Mouse (Mus musculus): ENCODE measurements around the gene Taar7b. TPM values are rescaled to one million over a fixed set of nuclear protein-coding genes. Genes with fewer than 3 reads are reported as not detected.

Gene Taar7b
- polyA plus RNA-seq, 1 experiment: not detected

GRCm38 (mm10) chr10:23993381-23993780, 6.4 kb upstream of the Taar7b start, which contains the start of gene Taar7a:
TSS of gene Taar7a (minus strand) at chr10:23993481.
- no peaks in the 10 kb centered on the region for H3K36me3 ChIP-seq (ENCODE audit: control insufficient read depth, insufficient read depth, low read length, poor library complexity, severe bottlenecking)
- no peaks in the 10 kb centered on the region for H3K4me1 ChIP-seq (ENCODE audit: control insufficient read depth, insufficient read depth, low read length)
- no peak within 1 kb of the TSS for H3K4me3 ChIP-seq (ENCODE audit: low read depth, low read length)
- no peak for TF ChIP-seq CTCF (IDR thresholded peaks at IDR 0.05; ENCODE audit: low read depth, low read length)
- no peak for TF ChIP-seq EP300 (IDR thresholded peaks at IDR 0.05; ENCODE audit: insufficient read depth, low read depth, low read length)
- TF ChIP-seq POLR2A (IDR thresholded peaks at IDR 0.05; ENCODE audit: insufficient read depth, low read length): no peak
- no peaks in the 10 kb centered on the region for H3K27me3 ChIP-seq (ENCODE audit: control insufficient read depth, insufficient read depth, low read length, poor library complexity, severe bottlenecking)
- H3K9ac ChIP-seq (ENCODE audit: low read depth, poor library complexity, severe bottlenecking): no peak within 1 kb of the TSS
- no peak within 1 kb of the TSS for H3K27ac ChIP-seq (ENCODE audit: insufficient read depth, low read length)
- no peaks in the 10 kb centered on the region; the same call in 1 of the 2 replicates for H3K9me3 ChIP-seq (replicated peaks; ENCODE audit: control insufficient read depth, insufficient read depth, low read length, poor library complexity, severe bottlenecking)

GRCm38 (mm10) chr10:24006442-24006841, 6.7 kb downstream of the Taar7b start:
- H3K4me3 ChIP-seq (ENCODE audit: low read depth, low read length): no peak overlapping the region
- H3K9me3 ChIP-seq (replicated peaks; ENCODE audit: control insufficient read depth, insufficient read depth, low read length, poor library complexity, severe bottlenecking): no peaks in the 10 kb centered on the region
- H3K27me3 ChIP-seq (ENCODE audit: control insufficient read depth, insufficient read depth, low read length, poor library complexity, severe bottlenecking): no peaks in the 10 kb centered on the region
- H3K36me3 ChIP-seq (ENCODE audit: control insufficient read depth, insufficient read depth, low read length, poor library complexity, severe bottlenecking): no peaks in the 10 kb centered on the region
- H3K4me1 ChIP-seq (ENCODE audit: control insufficient read depth, insufficient read depth, low read length): no peaks in the 10 kb centered on the region
- no peak overlapping the region for H3K9ac ChIP-seq (ENCODE audit: low read depth, poor library complexity, severe bottlenecking)
- TF ChIP-seq EP300 (IDR thresholded peaks at IDR 0.05; ENCODE audit: insufficient read depth, low read depth, low read length) (no peak), CTCF (IDR thresholded peaks at IDR 0.05; ENCODE audit: low read depth, low read length) (no peak), POLR2A (IDR thresholded peaks at IDR 0.05; ENCODE audit: insufficient read depth, low read length) (no peak)
- H3K27ac ChIP-seq (ENCODE audit: insufficient read depth, low read length): no peak overlapping the region

GRCm38 (mm10) chr10:24007034-24007433, 7.3 kb downstream of the Taar7b start:
- TF ChIP-seq POLR2A (IDR thresholded peaks at IDR 0.05; ENCODE audit: insufficient read depth, low read length): no peak
- TF ChIP-seq CTCF (IDR thresholded peaks at IDR 0.05; ENCODE audit: low read depth, low read length): no peak
- TF ChIP-seq EP300 (IDR thresholded peaks at IDR 0.05; ENCODE audit: insufficient read depth, low read depth, low read length): no peak
- no peaks in the 10 kb centered on the region for H3K4me1 ChIP-seq (ENCODE audit: control insufficient read depth, insufficient read depth, low read length)
- no peaks in the 10 kb centered on the region for H3K36me3 ChIP-seq (ENCODE audit: control insufficient read depth, insufficient read depth, low read length, poor library complexity, severe bottlenecking)
- no peak overlapping the region for H3K27ac ChIP-seq (ENCODE audit: insufficient read depth, low read length)
- H3K9me3 ChIP-seq (replicated peaks; ENCODE audit: control insufficient read depth, insufficient read depth, low read length, poor library complexity, severe bottlenecking): no peaks in the 10 kb centered on the region
- no peak overlapping the region for H3K4me3 ChIP-seq (ENCODE audit: low read depth, low read length)
- no peak overlapping the region for H3K9ac ChIP-seq (ENCODE audit: low read depth, poor library complexity, severe bottlenecking)
- H3K27me3 ChIP-seq (ENCODE audit: control insufficient read depth, insufficient read depth, low read length, poor library complexity, severe bottlenecking): no peaks in the 10 kb centered on the region

GRCm38 (mm10) chr10:24008143-24008542, 8.4 kb downstream of the Taar7b start:
- H3K4me3 ChIP-seq (ENCODE audit: low read depth, low read length): no peak overlapping the region
- no peaks in the 10 kb centered on the region for H3K9me3 ChIP-seq (replicated peaks; ENCODE audit: control insufficient read depth, insufficient read depth, low read length, poor library complexity, severe bottlenecking)
- TF ChIP-seq EP300 (IDR thresholded peaks at IDR 0.05; ENCODE audit: insufficient read depth, low read depth, low read length): no peak
- TF ChIP-seq POLR2A (IDR thresholded peaks at IDR 0.05; ENCODE audit: insufficient read depth, low read length): no peak
- TF ChIP-seq CTCF (IDR thresholded peaks at IDR 0.05; ENCODE audit: low read depth, low read length): no peak
- H3K9ac ChIP-seq (ENCODE audit: low read depth, poor library complexity, severe bottlenecking): no peak overlapping the region
- no peaks in the 10 kb centered on the region for H3K36me3 ChIP-seq (ENCODE audit: control insufficient read depth, insufficient read depth, low read length, poor library complexity, severe bottlenecking)
- H3K4me1 ChIP-seq (ENCODE audit: control insufficient read depth, insufficient read depth, low read length): no peaks in the 10 kb centered on the region
- no peaks in the 10 kb centered on the region for H3K27me3 ChIP-seq (ENCODE audit: control insufficient read depth, insufficient read depth, low read length, poor library complexity, severe bottlenecking)
- H3K27ac ChIP-seq (ENCODE audit: insufficient read depth, low read length): no peak overlapping the region

- no peak within 1 kb of the TSS for H3K4me3 ChIP-seq (ENCODE audit: low read depth, low read length)
- no peaks in the 10 kb centered on the region for H3K36me3 ChIP-seq (ENCODE audit: control insufficient read depth, insufficient read depth, low read length, poor library complexity, severe bottlenecking)
- no peak within 1 kb of the TSS for H3K9ac ChIP-seq (ENCODE audit: low read depth, poor library complexity, severe bottlenecking)
- H3K27ac ChIP-seq (ENCODE audit: insufficient read depth, low read length): no peak within 1 kb of the TSS
- H3K4me1 ChIP-seq (ENCODE audit: control insufficient read depth, insufficient read depth, low read length): no peaks in the 10 kb centered on the region
- TF ChIP-seq EP300 (IDR thresholded peaks at IDR 0.05; ENCODE audit: insufficient read depth, low read depth, low read length) (no peak), CTCF (IDR thresholded peaks at IDR 0.05; ENCODE audit: low read depth, low read length) (no peak), POLR2A (IDR thresholded peaks at IDR 0.05; ENCODE audit: insufficient read depth, low read length) (no peak)
- H3K27me3 ChIP-seq (ENCODE audit: control insufficient read depth, insufficient read depth, low read length, poor library complexity, severe bottlenecking): no peaks in the 10 kb centered on the region
- peaks cover 15% of the 10 kb centered on the region for H3K9me3 ChIP-seq (replicated peaks; ENCODE audit: control insufficient read depth, insufficient read depth, low read length, poor library complexity, severe bottlenecking)
Measured at GRCm38 (mm10) chr10:24026922-24027321, 27.2 kb downstream of the Taar7b start, which contains the start of gene Taar7d. TSS of gene Taar7d (plus strand) at chr10:24027222.

- TF ChIP-seq POLR2A (IDR thresholded peaks at IDR 0.05; ENCODE audit: insufficient read depth, low read length): no peak
- TF ChIP-seq EP300 (IDR thresholded peaks at IDR 0.05; ENCODE audit: insufficient read depth, low read depth, low read length): no peak
- TF ChIP-seq CTCF (IDR thresholded peaks at IDR 0.05; ENCODE audit: low read depth, low read length): no peak
- Histone ChIP-seq H3K36me3 (ENCODE audit: control insufficient read depth, insufficient read depth, low read length, poor library complexity, severe bottlenecking) (no peaks in the 10 kb centered on the region), H3K27me3 (ENCODE audit: control insufficient read depth, insufficient read depth, low read length, poor library complexity, severe bottlenecking) (no peaks in the 10 kb centered on the region)
Measured at GRCm38 (mm10) chr10:24031347-24031746, 31.6 kb downstream of the Taar7b start.

More at GRCm38 (mm10) chr10:24031347-24031746, 31.6 kb downstream of the Taar7b start:
- H3K4me1 ChIP-seq (ENCODE audit: control insufficient read depth, insufficient read depth, low read length): no peaks in the 10 kb centered on the region
- no peak overlapping the region for H3K9ac ChIP-seq (ENCODE audit: low read depth, poor library complexity, severe bottlenecking)
- H3K9me3 ChIP-seq (replicated peaks; ENCODE audit: control insufficient read depth, insufficient read depth, low read length, poor library complexity, severe bottlenecking): no peaks in the 10 kb centered on the region
- H3K4me3 ChIP-seq (ENCODE audit: low read depth, low read length): no peak overlapping the region
- H3K27ac ChIP-seq (ENCODE audit: insufficient read depth, low read length): no peak overlapping the region
